Mouse (Mus musculus): ENCODE measurements around the gene Prmt8. TPM values are rescaled to one million over a fixed set of nuclear protein-coding genes. Genes with fewer than 3 reads are reported as not detected.

The Prmt8 gene
- polyA plus RNA-seq, 1 experiment: 0.21 TPM

DNA sequence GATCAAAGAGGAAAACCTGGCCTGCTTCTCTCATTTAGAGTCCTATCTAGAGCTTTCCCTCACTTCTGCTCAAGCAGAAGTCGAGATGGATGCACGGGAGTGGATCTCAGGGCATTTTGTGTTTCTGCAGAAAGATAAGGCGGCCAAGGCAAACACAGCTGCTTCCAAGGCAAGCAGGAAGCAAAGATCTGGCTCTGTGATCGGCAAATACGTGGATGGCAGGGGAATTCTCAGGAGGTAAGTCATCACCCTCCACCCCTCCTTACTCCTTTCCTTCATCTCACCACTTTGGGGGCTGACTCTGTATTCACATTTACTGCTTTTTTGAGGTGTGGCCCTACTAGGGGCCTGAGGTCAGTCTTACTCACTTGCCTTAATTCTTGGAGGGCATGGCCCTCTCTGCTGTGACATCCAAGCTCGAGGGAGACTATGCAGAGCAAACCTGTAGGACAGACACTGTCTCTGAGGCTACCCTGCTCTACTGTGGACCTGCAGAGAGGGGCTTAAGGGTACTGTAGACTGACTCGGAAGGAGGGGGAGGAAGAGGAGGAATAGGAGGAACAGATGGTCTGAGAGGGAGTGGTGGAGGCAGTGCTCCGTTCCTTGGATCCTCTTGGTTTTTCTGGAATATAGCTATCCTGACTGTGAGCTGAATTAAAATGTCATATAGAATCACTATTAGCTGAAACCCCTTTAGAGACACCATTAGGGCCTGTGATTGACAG is 128.0 kb downstream of the Prmt8 start:
- peaks cover 13% of the 10 kb centered on the region for H3K36me3 ChIP-seq (replicated peaks; ENCODE audit: low read length)
- no peak overlapping the region for H3K4me3 ChIP-seq (replicated peaks)
- H3K4me1 ChIP-seq: peaks cover 4% of the 10 kb centered on the region; the same call in 1 of the 2 replicates
- no peaks in the 10 kb centered on the region for H3K9me3 ChIP-seq
- peaks cover 2% of the 10 kb centered on the region for H3K27me3 ChIP-seq (replicated peaks)
- TF ChIP-seq GATA1 (IDR thresholded peaks at IDR 0.05; ENCODE audit: borderline replicate concordance, low read length): no peak
- TF ChIP-seq FLI1 (IDR thresholded peaks at IDR 0.05; ENCODE audit: low read length): no peak

Other genes starting within 250 kb of the Prmt8 start
- 0.21 and 0.49 TPM in 2 replicates for gene Cracr2a, start 208.1 kb downstream of the Prmt8 start, polyA plus RNA-seq (2012; ENCODE audit: insufficient read depth, low replicate concordance)
- gene Tspan11, start 118.1 kb upstream of the Prmt8 start, polyA plus RNA-seq (2012; ENCODE audit: insufficient read depth, low replicate concordance): not detected in 2 replicates

Measured in megakaryocyte, embryonic 14.5 days (primary cell).